Mouse (Mus musculus) brown adipose tissue, adult 24 weeks (tissue): Measurements from ENCODE around the gene Tmem107. TPM values are rescaled to one million over a fixed set of nuclear protein-coding genes. Genes with fewer than 3 reads are reported as not detected.

Experiments used
- H3K27ac ChIP-seq: fragments of 200-500 bp; replicated peaks from 2 replicates; pipeline ENCODE4 v1.5.1; 2012; ENCODE audit warnings: low read depth, mild to moderate bottlenecking, low read length
- H3K4me1 ChIP-seq: fragments of 200-500 bp; 2 replicates; pipeline ENCODE4 v1.6.1; 2012; ENCODE audit warnings: low read length, mixed read lengths; ENCODE audit not compliant: control insufficient read depth, insufficient read depth, insufficient read length
- H3K4me3 ChIP-seq: fragments of 200-500 bp; 2 replicates; pipeline ENCODE4 v1.5.1; 2012; ENCODE audit warnings: low read depth, mild to moderate bottlenecking, low read length, moderate library complexity; ENCODE audit not compliant: insufficient read depth
- polyA plus RNA-seq: library from polyadenylated mRNA; stranded (reverse); fragments of >200 nt; gene quantifications from 2 replicates; pipeline ENCODE4 v1.2.4, GENCODE M21; 2012; ENCODE audit not compliant: missing spikeins, insufficient read depth, insufficient read length

Gene Tmem107
- polyA plus RNA-seq, 1 experiment, result 4.6 TPM

DNA sequence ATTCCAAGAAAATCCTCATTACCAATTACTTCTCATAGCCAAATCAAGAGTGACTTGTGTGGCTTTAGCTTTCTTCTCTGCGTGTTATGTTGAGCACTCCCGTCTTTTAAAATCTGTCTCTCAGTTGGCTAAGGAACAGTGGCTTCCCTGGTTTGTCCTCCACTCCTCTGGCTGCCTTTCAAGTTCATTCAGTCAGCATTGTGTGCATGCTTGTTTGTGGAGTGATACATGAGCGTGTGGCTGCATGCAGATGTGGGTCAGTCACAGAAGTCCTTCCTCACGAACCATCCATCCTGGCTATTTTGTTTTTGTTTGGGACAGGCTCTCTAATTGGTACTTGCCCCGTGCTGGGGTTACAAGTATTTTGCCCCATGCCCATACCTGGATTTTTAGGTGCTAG, 6.0 kb downstream of the Tmem107 start:
- Histone ChIP-seq H3K4me1 (no peaks in the 10 kb centered on the region), H3K27ac (no peak overlapping the region), H3K4me3 (no peak overlapping the region)

DNA sequence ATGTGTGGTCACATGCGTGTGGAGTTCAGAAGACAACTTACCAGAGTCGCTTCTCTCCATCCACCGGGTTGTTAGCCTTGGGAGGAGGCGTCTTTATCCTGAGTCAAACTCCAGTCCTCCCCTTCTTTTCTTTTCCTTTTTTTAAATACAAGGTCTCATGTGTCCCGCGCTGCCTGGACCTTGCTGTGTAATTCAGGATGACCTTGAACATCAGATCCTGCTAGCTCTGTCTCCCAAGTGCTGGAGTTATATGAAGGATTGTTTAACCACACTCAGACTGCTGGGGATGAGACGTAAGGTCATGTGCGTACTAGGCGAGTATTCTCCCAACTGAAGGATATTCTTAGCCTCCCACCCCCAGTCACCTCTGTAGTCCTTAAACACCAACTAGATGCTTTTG, 6.7 kb downstream of the Tmem107 start:
- Histone ChIP-seq H3K4me1 (no peaks in the 10 kb centered on the region), H3K4me3 (no peak overlapping the region), H3K27ac (no peak overlapping the region)

DNA sequence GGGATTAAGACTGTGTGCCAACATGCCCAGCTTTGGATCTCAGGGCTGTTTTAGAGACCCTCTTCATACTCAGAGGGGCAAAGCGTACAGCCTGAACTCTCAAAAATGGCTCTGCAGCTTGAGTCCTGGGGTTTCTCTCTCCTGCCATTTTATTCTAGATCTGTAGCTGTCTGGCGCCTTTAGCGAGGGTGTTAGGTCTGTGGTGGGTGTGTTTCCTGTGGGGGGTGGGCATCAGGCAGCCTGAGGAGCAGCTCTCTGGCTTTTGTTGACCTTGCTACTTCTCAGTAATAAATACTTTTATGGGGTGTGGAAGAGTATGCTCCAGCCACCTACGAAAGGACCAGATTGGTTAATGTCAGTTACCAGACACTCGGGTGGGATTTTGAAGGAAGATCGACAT, 7.4 kb downstream of the Tmem107 start:
- H3K4me3 ChIP-seq, result no peak overlapping the region

DNA sequence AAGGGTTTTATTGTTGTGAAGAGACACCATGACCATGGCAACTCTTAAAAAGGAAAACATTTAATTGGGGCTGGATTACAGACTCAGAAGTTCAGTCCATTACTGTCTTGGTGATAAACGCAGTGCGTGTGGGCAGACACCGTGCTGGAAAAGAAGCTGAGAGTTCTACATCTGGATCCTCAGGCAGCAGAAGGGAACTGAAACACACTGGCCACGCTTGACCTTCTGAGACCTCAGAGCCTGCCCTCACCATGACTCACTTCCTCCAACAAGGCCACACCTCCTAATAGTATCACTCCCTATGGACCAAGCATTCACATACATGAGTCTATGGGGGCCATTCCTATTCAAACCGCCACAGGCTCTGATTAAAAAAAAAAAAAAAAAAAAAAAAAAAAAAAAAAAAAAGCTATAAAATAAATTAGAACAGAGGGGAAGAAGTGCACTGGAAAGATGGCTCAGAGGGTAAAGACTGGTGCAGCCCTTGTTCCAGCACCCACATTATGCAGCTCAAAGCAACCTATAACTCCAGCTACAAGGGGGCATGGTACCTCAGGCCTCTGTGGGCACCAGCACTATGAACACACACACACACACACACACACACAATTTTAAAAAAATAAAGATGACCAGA, 8.3 kb downstream of the Tmem107 start:
- Histone ChIP-seq H3K4me3 (no peak overlapping the region), H3K4me1 (no peaks in the 10 kb centered on the region), H3K27ac (peak overlapping the region; percentile 53; the same call in 1 of the 2 replicates)

More for the DNA sequence above, 7.4 kb downstream of the Tmem107 start:
- Histone ChIP-seq H3K4me1 (no peaks in the 10 kb centered on the region), H3K27ac (no peak overlapping the region)

DNA sequence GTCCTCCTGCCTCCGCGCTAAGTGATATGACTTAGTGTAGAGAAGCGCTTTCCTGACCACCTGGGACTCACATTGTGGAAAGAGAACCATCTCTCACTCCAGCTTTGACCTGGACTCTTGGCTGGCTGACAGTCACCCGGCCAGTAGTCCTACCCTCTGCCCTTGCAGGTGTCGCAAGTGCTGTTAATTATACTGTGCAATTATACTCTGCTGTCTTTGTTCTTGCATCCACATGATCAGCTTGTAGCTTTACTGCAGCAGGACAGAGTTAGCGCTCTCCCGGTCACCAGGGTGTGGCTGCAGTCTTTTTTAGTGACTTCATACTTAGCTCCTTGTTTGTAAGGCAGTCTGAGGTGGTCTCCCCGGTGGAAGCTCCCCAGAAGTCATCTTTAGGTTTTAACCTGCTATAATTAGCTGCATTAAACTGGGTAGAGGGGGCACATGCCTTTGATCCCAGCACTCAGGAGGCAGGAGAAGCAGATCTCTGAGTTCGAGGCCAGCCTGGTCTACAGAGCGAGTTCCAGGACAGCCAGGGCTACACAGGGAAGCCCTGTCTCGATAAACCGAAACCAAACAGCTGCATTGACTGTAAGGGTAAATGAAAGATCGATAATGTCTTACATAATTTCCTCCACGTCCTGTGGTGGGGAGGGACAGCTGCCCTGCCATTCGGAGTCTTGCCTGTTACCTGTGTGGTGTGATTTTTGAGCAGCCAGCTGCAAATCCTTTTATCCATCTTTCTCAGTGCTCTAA, 9.7 kb downstream of the Tmem107 start:
- Histone ChIP-seq H3K4me1 (no peaks in the 10 kb centered on the region), H3K27ac (no peak overlapping the region), H3K4me3 (no peak overlapping the region)

DNA sequence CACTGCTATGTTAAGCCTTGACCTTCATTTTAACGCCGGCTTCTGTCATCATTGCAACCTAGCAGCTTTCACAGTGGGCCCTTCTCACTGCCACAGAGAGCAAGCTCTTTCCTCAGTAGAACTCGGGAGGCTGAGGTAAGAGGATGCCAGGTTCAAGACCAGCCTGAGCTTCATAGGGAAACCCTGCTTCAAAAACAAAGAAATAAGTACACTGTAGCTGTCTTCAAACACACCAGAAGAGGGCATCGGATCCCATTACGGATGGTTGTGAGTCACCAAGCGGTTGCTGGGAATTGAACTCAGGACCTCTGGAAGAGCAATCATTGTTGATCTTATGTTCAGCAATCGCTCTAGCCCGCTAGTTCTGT, 10.2 kb downstream of the Tmem107 start:
- no peak overlapping the region for H3K27ac ChIP-seq
- H3K4me3 ChIP-seq, result no peak overlapping the region
- no peaks in the 10 kb centered on the region for H3K4me1 ChIP-seq

DNA sequence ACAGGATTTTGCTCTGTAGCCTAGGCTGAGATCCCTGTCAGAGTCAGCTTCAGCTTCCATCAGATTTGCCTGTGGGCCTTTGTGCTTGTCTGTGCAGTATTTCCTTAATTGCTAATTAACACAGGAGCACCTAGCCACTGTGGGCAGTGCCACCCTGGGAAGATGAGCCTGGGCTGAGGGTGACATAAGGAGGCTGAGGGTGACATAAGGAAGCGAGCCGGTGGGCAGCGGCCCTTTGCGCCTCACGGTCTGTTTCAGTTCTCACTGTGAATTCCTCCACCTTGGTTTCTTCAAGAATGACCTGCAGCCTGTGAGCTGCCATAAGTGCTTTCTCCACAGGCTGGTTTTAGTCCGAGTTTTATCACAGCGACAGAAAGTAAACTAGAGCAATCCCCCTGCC, 11.0 kb downstream of the Tmem107 start:
- H3K4me3 ChIP-seq, result no peak overlapping the region
- no peaks in the 10 kb centered on the region for H3K4me1 ChIP-seq
- H3K27ac ChIP-seq, result no peak overlapping the region

DNA sequence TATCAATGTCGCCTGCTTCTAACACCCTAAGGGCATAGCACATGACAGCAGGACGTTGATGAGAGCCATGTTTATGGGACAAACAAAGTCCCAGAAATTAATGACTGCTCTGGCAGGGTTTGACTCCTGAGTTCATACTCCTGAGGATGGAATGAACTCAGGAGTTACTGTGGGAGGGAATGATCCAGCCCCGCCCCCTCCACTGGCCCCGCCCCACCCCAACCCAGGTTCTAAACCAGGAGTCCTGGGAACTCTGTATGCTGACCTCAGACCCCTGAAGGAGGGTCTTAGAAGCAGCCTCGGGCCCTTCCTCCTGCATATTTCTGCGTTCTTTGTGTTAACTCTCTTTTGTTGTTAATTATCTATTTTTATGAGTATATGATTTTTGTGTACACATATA, 15.0 kb downstream of the Tmem107 start:
- H3K4me3 ChIP-seq, result no peak overlapping the region
- peaks cover 11% of the 10 kb centered on the region; the same call in 1 of the 2 replicates for H3K4me1 ChIP-seq
- H3K27ac ChIP-seq, result no peak overlapping the region

DNA sequence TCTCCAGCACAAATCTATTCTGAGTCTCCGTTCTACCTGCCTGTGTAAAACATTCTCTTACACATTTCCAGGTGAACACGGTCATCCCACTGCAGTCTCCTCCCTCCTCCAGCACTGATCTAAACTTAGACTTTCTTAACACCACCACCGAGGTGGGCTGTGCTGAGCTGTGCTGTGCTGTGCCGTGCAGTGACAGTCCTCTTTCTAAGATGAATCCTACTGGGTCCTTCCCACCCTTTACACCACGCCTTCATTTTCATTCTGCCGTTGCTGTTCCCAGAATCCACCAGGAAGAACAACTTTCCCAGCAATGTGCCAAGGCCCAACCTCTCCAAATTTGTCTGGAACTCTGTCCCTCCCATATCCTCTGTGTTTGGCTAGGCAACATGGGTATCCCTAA, 15.8 kb downstream of the Tmem107 start:
- Histone ChIP-seq H3K4me3 (no peak overlapping the region), H3K4me1 (peaks cover 11% of the 10 kb centered on the region; the same call in 1 of the 2 replicates), H3K27ac (no peak overlapping the region)

DNA sequence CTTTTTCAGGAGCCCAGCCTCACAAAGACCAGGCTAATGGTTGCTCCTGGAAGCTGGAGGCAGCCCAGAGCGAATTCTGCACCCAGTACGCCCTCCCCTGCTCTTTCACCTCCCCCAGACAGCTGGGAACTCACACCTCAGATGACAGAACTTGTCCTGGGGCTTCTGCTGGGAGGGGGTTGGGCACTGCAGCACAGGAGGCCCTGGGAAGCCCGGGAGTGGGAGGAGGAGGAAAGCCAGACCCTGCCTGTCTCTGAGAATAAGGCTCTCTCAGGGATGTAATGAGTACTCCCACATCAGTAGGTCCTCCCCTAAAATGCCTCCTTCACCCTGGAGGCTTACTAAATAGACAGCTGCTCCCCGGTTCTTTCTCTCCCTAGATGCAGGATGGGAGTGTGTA, 16.5 kb downstream of the Tmem107 start:
- H3K4me1 ChIP-seq, result peaks cover 11% of the 10 kb centered on the region; the same call in 1 of the 2 replicates
- no peak overlapping the region for H3K27ac ChIP-seq

DNA sequence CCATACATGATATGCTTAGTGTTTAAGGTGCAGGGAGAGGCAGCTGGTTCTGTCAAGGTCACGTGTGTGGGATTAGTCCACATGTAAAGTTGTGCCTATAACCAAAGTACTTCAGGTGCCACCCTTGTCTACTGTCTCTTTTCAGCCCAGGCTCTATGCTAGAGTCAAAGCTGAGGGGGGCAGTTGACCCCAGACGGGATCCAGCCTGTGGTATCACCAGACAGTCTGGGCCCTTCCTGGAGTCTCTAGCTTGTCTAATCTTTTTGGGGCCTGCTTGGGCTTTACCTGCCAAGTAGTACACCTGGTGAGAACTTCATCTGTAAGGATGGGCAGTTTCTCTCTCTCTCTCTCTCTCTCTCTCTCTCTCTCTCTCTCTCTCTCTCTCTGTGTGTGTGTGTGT, 17.0 kb downstream of the Tmem107 start:
- H3K27ac ChIP-seq, result peak overlapping the region; percentile 65; the same call in 1 of the 2 replicates
- peaks cover 11% of the 10 kb centered on the region; the same call in 1 of the 2 replicates for H3K4me1 ChIP-seq
- H3K4me3 ChIP-seq, result no peak overlapping the region; the same call in 1 of the 2 replicates

More for the DNA sequence above, 16.5 kb downstream of the Tmem107 start:
- no peak overlapping the region for H3K4me3 ChIP-seq

DNA sequence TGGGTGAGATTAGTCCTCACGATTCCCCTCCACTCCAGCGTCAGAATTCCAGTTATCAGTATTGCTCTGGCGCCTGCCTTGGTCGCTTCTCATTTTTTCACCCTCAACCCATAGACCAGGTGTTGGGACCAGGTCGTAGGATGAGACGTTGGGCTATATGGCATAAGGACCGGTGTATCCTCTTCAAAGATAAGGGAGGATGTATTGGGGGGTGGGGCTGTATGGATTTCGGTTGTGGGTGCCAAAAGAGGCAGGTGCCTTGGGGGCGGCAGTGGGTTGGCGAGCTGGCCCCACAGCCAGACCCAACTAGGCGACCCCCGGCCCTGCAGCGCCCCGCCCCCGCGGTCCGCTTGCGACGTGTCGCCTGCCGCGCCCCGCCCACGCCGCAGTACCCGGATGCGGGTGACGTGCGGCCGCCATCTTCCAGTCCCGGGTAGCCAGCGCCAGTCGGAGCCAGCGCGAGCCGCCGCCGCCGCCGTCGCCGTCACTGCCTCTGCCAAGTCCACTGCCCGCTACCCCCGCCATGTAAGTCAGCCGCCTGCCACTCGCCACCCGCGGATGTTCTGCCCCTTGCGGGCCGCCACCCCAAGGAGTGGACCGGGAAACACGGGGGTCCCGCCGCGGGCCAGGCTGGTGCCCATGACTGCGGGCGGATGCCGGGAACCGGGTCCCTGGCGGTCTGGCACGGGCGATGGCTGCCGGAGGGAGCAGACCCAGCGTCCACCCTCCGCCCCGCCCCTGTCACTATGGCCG, 17.7 kb downstream of the Tmem107 start, which contains the start of gene Vamp2:
Gene Vamp2 (plus strand): TSS at position 388 of the 753 bp plus-strand sequence.
- H3K4me3 ChIP-seq, result peak within 1 kb of the TSS; percentile 99
- H3K27ac ChIP-seq, result peak within 1 kb of the TSS; percentile 99
- H3K4me1 ChIP-seq, result peaks cover 11% of the 10 kb centered on the region; the same call in 1 of the 2 replicates

DNA sequence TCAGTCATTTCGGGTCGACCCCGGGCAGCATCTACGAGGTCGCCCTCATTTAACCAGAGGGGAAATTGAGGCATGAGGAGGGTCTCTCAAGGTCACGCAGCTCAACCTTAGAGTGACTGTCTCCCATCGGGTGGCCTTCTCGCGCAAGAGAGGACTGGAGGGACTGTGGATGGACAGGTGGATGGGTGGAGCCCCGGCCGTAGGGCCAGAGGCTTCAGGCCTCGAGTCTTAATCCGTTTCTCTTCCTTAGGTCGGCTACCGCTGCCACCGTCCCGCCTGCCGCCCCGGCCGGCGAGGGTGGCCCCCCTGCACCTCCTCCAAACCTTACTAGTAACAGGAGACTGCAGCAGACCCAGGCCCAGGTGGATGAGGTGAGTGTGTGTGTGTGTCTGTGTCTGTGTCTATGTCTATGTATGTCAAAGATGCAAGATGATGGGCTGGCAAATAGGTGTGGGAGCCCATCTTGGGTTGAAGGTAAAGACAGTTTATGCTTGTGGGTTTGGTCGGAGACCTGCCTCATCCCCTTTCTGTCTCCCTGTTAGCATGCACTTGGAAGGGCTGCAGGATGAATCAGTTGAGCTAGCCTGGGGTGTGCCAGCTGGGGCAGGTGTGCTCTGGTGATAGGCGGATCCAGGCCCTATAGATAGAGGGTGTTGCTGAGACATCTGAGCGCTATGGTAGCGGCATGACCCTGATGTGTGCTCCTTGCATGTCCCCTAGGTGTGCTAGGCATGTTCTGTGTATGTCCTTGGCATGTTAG, 18.4 kb downstream of the Tmem107 start:
- Histone ChIP-seq H3K27ac (peak overlapping the region; percentile 99), H3K4me3 (peak overlapping the region; percentile 99), H3K4me1 (peaks cover 11% of the 10 kb centered on the region; the same call in 1 of the 2 replicates)

DNA sequence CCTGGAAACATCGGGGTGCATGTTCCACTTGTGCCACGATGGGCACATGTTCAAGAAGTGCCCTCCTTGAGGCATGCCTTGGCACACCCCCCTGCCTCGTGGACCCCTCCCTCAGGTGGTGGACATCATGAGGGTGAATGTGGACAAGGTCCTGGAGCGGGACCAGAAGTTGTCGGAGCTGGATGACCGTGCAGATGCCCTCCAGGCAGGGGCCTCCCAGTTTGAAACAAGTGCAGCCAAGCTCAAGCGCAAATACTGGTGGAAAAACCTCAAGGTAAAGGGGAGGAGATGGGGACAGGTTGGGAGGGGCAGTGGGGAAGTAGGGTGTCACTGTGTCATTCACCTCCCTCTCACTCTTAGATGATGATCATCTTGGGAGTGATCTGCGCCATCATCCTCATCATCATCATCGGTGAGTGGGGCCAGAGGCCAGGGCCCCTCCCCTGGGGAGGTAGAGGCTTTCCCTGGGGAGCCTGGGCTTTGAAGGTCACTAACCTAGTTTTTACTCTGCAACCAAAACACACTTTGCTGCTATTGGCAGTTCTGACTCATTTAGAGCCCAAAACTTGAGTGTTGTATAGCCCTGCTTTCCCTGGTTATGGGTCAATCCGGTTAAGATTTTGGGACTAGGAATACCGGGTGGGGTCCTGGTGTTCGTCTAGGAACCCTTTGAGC, 19.1 kb downstream of the Tmem107 start:
- Histone ChIP-seq H3K4me1 (peaks cover 11% of the 10 kb centered on the region; the same call in 1 of the 2 replicates), H3K4me3 (peak overlapping the region; percentile 99), H3K27ac (peak overlapping the region; percentile 10)
